Mouse (Mus musculus) cerebellum, adult 9-10 months (tissue): ENCODE measurements around the gene Elmod2.

Source experiments
- DNase-seq: peaks from one replicate; pipeline ENCODE4 v3.0.0; 2022

The Elmod2 gene

GRCm38 (mm10) chr8:83272464-83272863 lies 59.8 kb downstream of the Elmod2 start:
- DNase-seq = no peak

- DNase-seq = no peak
These were observed 61.1 kb downstream of the Elmod2 start for GRCm38 (mm10) chr8:83271172-83271571.
